Mouse (Mus musculus): ENCODE results near the gene Ckmt2.

DNA sequence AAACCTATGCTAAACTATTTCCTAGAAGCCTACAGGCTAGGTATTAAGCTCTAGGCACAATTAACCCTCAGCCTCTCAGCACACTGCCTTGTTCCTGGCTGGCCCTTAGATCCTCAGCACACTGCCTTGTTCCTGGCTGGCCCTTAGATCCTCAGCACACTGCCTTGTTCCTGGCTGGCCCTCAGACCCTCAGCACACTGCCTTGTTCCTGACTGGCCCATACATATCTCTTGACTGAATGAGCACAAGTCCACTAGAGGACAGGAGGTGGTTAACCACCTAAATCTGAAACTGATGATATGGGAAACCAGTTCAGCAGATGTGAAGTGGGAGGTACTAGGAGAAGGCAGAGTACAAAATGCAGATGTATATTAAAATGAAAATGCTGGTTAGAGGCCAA, 35.0 kb upstream of the Ckmt2 start:
- no peak for TF ChIP-seq CTCF (IDR thresholded peaks at IDR 0.05; ENCODE audit: extremely low read depth, insufficient read length, insufficient replicate concordance, low read depth, low read length)
- no peak for TF ChIP-seq POLR2A (IDR thresholded peaks at IDR 0.05; ENCODE audit: low read depth, low read length)

Measured in small intestine, adult 2 months (tissue).